Mouse (Mus musculus) E14TG2a.4 (cell line): ENCODE data around the gene Prr19.

ENCODE experiments used
- CTCF ChIP-seq: conservative IDR thresholded peaks from 2 replicates; pipeline ENCODE4 v1.5.1; 2014; ENCODE audit warnings: low read length
- POU5F1 ChIP-seq: IDR thresholded peaks from 2 replicates; pipeline ENCODE4 v1.6.1; 2014; ENCODE audit warnings: low read length, borderline replicate concordance

DNA sequence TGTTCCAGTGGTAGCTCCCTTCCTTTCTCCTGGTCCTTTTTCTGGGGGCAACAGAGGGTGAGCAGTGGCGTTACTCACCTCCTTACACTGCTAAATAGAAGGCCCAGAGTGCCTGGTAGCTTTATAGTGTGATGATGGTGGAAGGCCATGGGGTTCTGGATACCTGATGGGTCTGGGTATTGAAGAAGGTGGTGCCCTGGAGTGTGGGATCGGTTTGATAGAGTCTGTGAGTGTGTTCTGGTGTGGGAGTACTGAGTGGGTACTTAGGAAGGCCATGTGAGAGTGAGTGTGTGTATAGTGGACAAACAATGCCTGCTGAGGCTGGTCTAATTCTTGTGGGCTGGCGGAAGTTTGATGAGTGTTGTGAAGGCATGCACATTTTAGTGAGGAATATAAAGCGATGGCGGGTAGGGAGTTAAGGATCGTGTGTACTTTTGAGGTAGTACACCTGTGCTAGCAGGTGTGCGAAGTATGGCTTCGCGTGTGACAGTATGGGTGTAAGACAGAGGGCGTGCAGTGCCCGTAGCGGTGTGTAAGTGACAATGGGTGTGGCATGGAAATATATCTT, 20.0 kb upstream of the Prr19 start:
- TF ChIP-seq CTCF (no peak), POU5F1 (no peak)
